Mouse (Mus musculus) stomach, embryonic 16.5 days (tissue): ENCODE measurements around the gene Dyrk1b. TPM values are rescaled to one million over a fixed set of nuclear protein-coding genes. Genes with fewer than 3 reads are reported as not detected.

Experiments
- polyA plus RNA-seq: library from polyadenylated mRNA; unstranded; fragments of >200 nt; fragmentation: Nextera tagmentation; extraction: Ambion mirVana; gene quantifications from 2 replicates; pipeline ENCODE4 v1.2.1, GENCODE M21; 2015

Dyrk1b gene
- polyA plus RNA-seq, 1 experiment from 2014 or later, result 7.0 TPM

Other genes with a start within 250 kb of the Dyrk1b start
- 18.5 and 18.8 TPM in 2 replicates for gene Zfp780b, start 200.3 kb upstream of the Dyrk1b start, polyA plus RNA-seq
- gene Zfp850, start 165.4 kb upstream of the Dyrk1b start, polyA plus RNA-seq, result 3.6 TPM in 2 replicates
- gene Psmc4, start 129.4 kb upstream of the Dyrk1b start, polyA plus RNA-seq, result 245 and 251 TPM in 2 replicates
- gene Fcgbp, start 108.2 kb upstream of the Dyrk1b start, polyA plus RNA-seq, result 45.7 and 60.7 TPM in 2 replicates
- gene 9530053A07Rik, start 50.0 kb upstream of the Dyrk1b start, polyA plus RNA-seq, result 0.03 and 0.04 TPM in 2 replicates
- 60.0 and 86.3 TPM in 2 replicates for gene Fbl, start 9.8 kb upstream of the Dyrk1b start, polyA plus RNA-seq
- 1.1 and 1.2 TPM in 2 replicates for gene Eid2, start 88.4 kb downstream of the Dyrk1b start, polyA plus RNA-seq
- 5.9 and 7.9 TPM in 2 replicates for gene Eid2b, start 98.3 kb downstream of the Dyrk1b start, polyA plus RNA-seq
- gene Selenov, start 111.7 kb downstream of the Dyrk1b start, polyA plus RNA-seq, result 0.14 TPM in 1 of 2 replicates, not detected in the other
- 1.3 TPM in 2 replicates for gene Dll3, start 122.8 kb downstream of the Dyrk1b start, polyA plus RNA-seq
- 113 and 116 TPM in 2 replicates for gene Timm50, start 132.6 kb downstream of the Dyrk1b start, polyA plus RNA-seq
- 85.7 and 86.7 TPM in 2 replicates for gene Supt5, start 159.3 kb downstream of the Dyrk1b start, polyA plus RNA-seq
- gene Rps16, start 171.2 kb downstream of the Dyrk1b start, polyA plus RNA-seq, result 800 and 962 TPM in 2 replicates
- gene Plekhg2, start 193.1 kb downstream of the Dyrk1b start, polyA plus RNA-seq, result 49.9 and 50.7 TPM in 2 replicates
- 26.1 and 35.1 TPM in 2 replicates for gene Zfp36, start 200.8 kb downstream of the Dyrk1b start, polyA plus RNA-seq
- gene Med29, start 213.2 kb downstream of the Dyrk1b start, polyA plus RNA-seq, result 38.7 and 41.2 TPM in 2 replicates
- 84.3 and 88.5 TPM in 2 replicates for gene Paf1, start 213.5 kb downstream of the Dyrk1b start, polyA plus RNA-seq